Mouse (Mus musculus): ENCODE data around the gene Esr2. TPM values are rescaled to one million over a fixed set of nuclear protein-coding genes. Genes with fewer than 3 reads are reported as not detected.
"Not testable (repeated sequence)": the region's sequence is repeated elsewhere in the genome, so short reads cannot be mapped to it uniquely, and the experiment has no call there.

Esr2 gene
- 0.28 and 0.38 TPM in 2 replicates for polyA plus RNA-seq (2015; fragmentation: Nextera tagmentation; extraction: Ambion mirVana)

DNA sequence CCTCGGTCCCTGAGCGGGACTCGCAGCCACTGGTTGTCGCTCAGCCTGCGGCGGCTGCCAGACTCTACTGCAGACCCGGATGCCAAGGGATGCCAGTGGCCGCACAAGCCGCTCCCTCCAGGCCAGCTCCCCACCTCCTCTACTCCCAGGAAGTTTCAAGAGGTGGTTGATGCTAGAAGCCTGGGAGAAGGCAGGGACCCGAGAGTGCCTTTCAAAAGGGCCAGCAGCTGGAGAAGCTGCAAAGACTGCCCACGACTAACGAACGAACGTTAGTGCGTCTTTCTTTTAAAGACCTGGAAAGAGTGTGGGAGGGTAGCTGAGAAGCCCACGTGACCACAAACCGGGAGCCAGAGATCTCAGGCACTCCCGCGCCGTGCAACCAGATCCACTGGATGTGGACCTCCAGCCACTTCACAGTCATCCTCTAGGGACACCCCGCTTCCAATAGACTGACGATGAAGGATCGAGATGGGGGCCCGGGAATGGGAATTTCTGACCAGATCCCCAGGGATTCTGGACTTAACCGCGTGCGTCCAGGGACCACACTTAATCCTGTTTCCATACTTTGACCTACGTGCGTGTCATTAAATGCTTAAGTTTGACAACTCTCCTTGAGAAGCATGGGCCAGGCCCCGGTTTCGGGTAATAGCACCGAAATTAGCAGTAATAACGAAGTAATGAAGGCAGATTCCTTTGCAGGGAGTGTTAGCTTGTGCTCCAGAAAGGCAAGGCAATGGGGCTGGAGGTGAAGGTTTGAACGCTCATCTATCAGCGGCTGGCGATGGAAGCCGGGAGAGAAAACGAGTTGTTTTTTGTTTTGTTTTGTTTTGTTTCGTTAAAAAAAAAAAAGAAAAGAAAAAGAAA, at the start of gene Esr2:
Gene Esr2 (minus strand): TSS at position 260 of the 864 bp plus-strand sequence.
- peaks cover 14% of the 10 kb centered on the region for H3K27me3 ChIP-seq
- H3K4me1 ChIP-seq (replicated peaks) = peaks cover 9% of the 10 kb centered on the region
- H3K4me3 ChIP-seq = peak within 1 kb of the TSS; percentile 49
- no peaks in the 10 kb centered on the region for H3K9me3 ChIP-seq
- H3K4me2 ChIP-seq = peak within 1 kb of the TSS; percentile 97
- H3K27ac ChIP-seq = no peak within 1 kb of the TSS
- ATAC-seq (ENCODE audit: low FRiP score) = peak; percentile 69; the same call in 1 of the 2 replicates
- peak within 1 kb of the TSS; percentile 72 for H3K9ac ChIP-seq
- under 1% methylated on average over 39 of the region's 39 CpGs for WGBS
- H3K36me3 ChIP-seq = no peaks in the 10 kb centered on the region

DNA sequence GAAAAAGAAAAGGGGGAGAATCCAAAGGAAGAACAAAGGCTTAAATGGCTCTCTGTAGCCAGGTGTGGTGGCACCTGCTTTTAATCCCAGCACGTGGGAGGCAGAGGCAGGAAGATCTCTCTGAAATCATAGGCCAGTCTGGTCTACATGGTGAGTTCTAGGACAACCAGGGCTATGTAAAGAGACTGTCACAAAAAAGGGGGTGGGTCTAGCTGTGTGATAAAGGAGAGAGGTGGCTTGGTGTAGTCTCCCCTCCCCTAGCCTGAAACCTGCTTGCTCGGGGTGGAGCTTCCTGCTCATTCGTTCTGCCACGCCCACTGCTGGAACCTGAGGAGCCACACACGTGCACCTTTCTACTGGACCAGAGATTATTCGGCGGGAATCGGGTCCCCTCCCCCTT, 45.0 kb upstream of the Esr2 start:
- ATAC-seq (ENCODE audit: low FRiP score); H3K27me3 ChIP-seq; H3K9me3 ChIP-seq; H3K4me1 ChIP-seq (replicated peaks); H3K4me3 ChIP-seq; H3K4me2 ChIP-seq; H3K36me3 ChIP-seq; H3K9ac ChIP-seq; H3K27ac ChIP-seq: not testable (repeated sequence)
- WGBS = 62% methylated on average over 3 of the region's 8 CpGs

- Histone ChIP-seq H3K4me1 (replicated peaks) (no peaks in the 10 kb centered on the region), H3K4me3 (no peak overlapping the region), H3K9me3 (no peaks in the 10 kb centered on the region), H3K4me2 (no peak overlapping the region), H3K27me3 (no peaks in the 10 kb centered on the region), H3K9ac (no peak overlapping the region), H3K36me3 (no peaks in the 10 kb centered on the region), H3K27ac (no peak overlapping the region)
- ATAC-seq (ENCODE audit: low FRiP score) = no peak
- WGBS = 79% methylated on average over 11 of the region's 11 CpGs
These were observed 39.7 kb upstream of the Esr2 start for GRCm38 (mm10) chr12:76216716-76217115.

- no peaks in the 10 kb centered on the region for H3K9me3 ChIP-seq
- no peaks in the 10 kb centered on the region for H3K27me3 ChIP-seq
- WGBS = 22% methylated on average over 5 of the region's 5 CpGs
- no peak overlapping the region for H3K4me2 ChIP-seq
- H3K4me3 ChIP-seq = no peak overlapping the region
- no peaks in the 10 kb centered on the region for H3K4me1 ChIP-seq (replicated peaks)
- no peak overlapping the region for H3K9ac ChIP-seq
- no peaks in the 10 kb centered on the region for H3K36me3 ChIP-seq
- no peak overlapping the region for H3K27ac ChIP-seq
- ATAC-seq (ENCODE audit: low FRiP score) = no peak
These were observed 38.1 kb upstream of the Esr2 start for GRCm38 (mm10) chr12:76215121-76215520.

- ATAC-seq (ENCODE audit: low FRiP score) = no peak
- no peaks in the 10 kb centered on the region for H3K27me3 ChIP-seq
- no peak overlapping the region for H3K4me2 ChIP-seq
- no peaks in the 10 kb centered on the region for H3K4me1 ChIP-seq (replicated peaks)
- no peak overlapping the region for H3K9ac ChIP-seq
- H3K9me3 ChIP-seq = no peaks in the 10 kb centered on the region
- H3K4me3 ChIP-seq = no peak overlapping the region
- no peaks in the 10 kb centered on the region for H3K36me3 ChIP-seq
- 94% methylated on average over 5 of the region's 5 CpGs for WGBS
- no peak overlapping the region for H3K27ac ChIP-seq
These were observed 32.4 kb upstream of the Esr2 start for GRCm38 (mm10) chr12:76209429-76209974.

DNA sequence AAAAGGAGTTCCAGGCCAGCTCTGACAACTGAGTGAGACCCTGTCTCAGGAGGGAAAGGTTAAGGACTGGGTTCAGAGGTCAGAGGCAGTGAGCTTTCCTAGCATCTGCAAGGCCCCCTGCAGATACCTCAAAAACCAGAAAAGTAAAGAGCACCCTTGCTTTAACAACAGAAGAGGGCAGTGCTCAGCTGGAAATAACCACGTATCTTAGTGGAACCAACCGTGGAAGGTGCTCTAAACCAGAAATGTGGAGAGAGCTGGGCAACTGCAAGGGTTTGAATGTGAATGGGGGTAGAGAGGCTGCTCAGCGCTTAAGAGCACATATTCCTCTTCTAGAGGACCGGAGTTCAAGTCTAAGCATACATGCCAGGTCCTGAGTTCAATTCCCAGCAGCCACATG, 23.3 kb upstream of the Esr2 start:
- Histone ChIP-seq H3K9me3 (no peaks in the 10 kb centered on the region), H3K4me1 (replicated peaks) (peaks cover 16% of the 10 kb centered on the region), H3K4me3 (no peak overlapping the region), H3K36me3 (no peaks in the 10 kb centered on the region), H3K27me3 (0 out of 2 replicates have a peak, but pooled peaks cover 4% of the 10 kb centered on the region), H3K4me2 (no peak overlapping the region), H3K9ac (no peak overlapping the region), H3K27ac (no peak overlapping the region)
- 70% methylated on average over 4 of the region's 4 CpGs for WGBS
- no peak for ATAC-seq (ENCODE audit: low FRiP score)

DNA sequence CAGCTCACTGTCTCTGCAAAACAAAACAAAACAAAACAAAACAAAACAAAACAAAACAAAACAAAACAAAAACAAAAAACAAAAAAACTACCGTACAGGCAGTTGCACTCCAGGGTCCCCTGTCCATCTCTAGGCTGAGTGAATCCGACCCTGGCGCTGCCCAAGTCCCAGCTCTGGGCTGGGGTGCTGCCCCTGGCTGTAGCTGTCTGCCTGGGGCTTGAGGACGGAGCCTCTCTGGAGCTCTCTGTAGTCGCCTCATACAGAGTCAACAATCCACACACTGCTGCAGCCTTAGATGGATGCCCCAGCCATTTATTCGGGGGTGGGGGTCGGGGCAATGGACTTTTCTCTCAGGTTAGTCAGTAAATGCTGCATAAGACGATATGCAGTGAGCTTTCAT, 20.0 kb upstream of the Esr2 start:
- Histone ChIP-seq H3K4me1 (replicated peaks) (peaks cover 16% of the 10 kb centered on the region), H3K27ac (no peak overlapping the region), H3K9ac (peak overlapping the region; percentile 66; the same call in 1 of the 2 replicates), H3K9me3 (no peaks in the 10 kb centered on the region), H3K36me3 (no peaks in the 10 kb centered on the region), H3K4me2 (peak overlapping the region; percentile 97), H3K4me3 (peak overlapping the region; percentile 42; the same call in 1 of the 2 replicates), H3K27me3 (0 out of 2 replicates have a peak, but pooled peaks cover 7% of the 10 kb centered on the region)
- ATAC-seq (ENCODE audit: low FRiP score) = peak; percentile 45
- 35% methylated on average over 8 of the region's 8 CpGs for WGBS

- Histone ChIP-seq H3K27ac (no peak overlapping the region), H3K27me3 (0 out of 2 replicates have a peak, but pooled peaks cover 7% of the 10 kb centered on the region), H3K9me3 (no peaks in the 10 kb centered on the region), H3K9ac (peak overlapping the region; percentile 66; the same call in 1 of the 2 replicates), H3K36me3 (no peaks in the 10 kb centered on the region), H3K4me2 (peak overlapping the region; percentile 97), H3K4me3 (peak overlapping the region; percentile 42), H3K4me1 (replicated peaks) (peaks cover 16% of the 10 kb centered on the region)
- ATAC-seq (ENCODE audit: low FRiP score) = peak; percentile 82
- 8% methylated on average over 6 of the region's 6 CpGs for WGBS
These were observed 19.6 kb upstream of the Esr2 start for GRCm38 (mm10) chr12:76196709-76197054.

- Histone ChIP-seq H3K27ac (0 out of 2 replicates have a peak overlapping the region, but pooled peaks have one; percentile 36), H3K36me3 (no peaks in the 10 kb centered on the region), H3K4me1 (replicated peaks) (peaks cover 16% of the 10 kb centered on the region), H3K4me3 (peak overlapping the region; percentile 42), H3K9me3 (no peaks in the 10 kb centered on the region), H3K9ac (peak overlapping the region; percentile 66), H3K27me3 (0 out of 2 replicates have a peak, but pooled peaks cover 7% of the 10 kb centered on the region), H3K4me2 (peak overlapping the region; percentile 97)
- under 1% methylated on average over 22 of the region's 22 CpGs for WGBS
- ATAC-seq (ENCODE audit: low FRiP score) = peak; percentile 86
These were observed 19.1 kb upstream of the Esr2 start for GRCm38 (mm10) chr12:76195912-76196708.

GRCm38 (mm10) chr12:76194526-76194925, 17.5 kb upstream of the Esr2 start:
- ATAC-seq (ENCODE audit: low FRiP score) = no peak
- peaks cover 16% of the 10 kb centered on the region for H3K4me1 ChIP-seq (replicated peaks)
- 69% methylated on average over 3 of the region's 3 CpGs for WGBS

GRCm38 (mm10) chr12:76190940-76191339, 13.9 kb upstream of the Esr2 start:
- ATAC-seq (ENCODE audit: low FRiP score) = no peak
- Histone ChIP-seq H3K27ac (no peak overlapping the region), H3K9ac (no peak overlapping the region), H3K4me1 (replicated peaks) (peaks cover 5% of the 10 kb centered on the region), H3K4me3 (no peak overlapping the region), H3K36me3 (no peaks in the 10 kb centered on the region), H3K4me2 (no peak overlapping the region), H3K9me3 (no peaks in the 10 kb centered on the region), H3K27me3 (0 out of 2 replicates have a peak, but pooled peaks cover 7% of the 10 kb centered on the region)
- WGBS = 49% methylated on average over 11 of the region's 11 CpGs

More at GRCm38 (mm10) chr12:76194526-76194925, 17.5 kb upstream of the Esr2 start:
- H3K36me3 ChIP-seq = no peaks in the 10 kb centered on the region
- no peak overlapping the region for H3K4me3 ChIP-seq
- H3K27me3 ChIP-seq = 0 out of 2 replicates have a peak, but pooled peaks cover 7% of the 10 kb centered on the region
- H3K9ac ChIP-seq = no peak overlapping the region
- H3K27ac ChIP-seq = no peak overlapping the region
- H3K9me3 ChIP-seq = no peaks in the 10 kb centered on the region
- no peak overlapping the region for H3K4me2 ChIP-seq

- no peak for ATAC-seq (ENCODE audit: low FRiP score)
- Histone ChIP-seq H3K9ac (no peak overlapping the region), H3K4me2 (no peak overlapping the region), H3K4me1 (replicated peaks) (no peaks in the 10 kb centered on the region), H3K27ac (no peak overlapping the region), H3K4me3 (no peak overlapping the region), H3K9me3 (no peaks in the 10 kb centered on the region), H3K36me3 (no peaks in the 10 kb centered on the region), H3K27me3 (no peaks in the 10 kb centered on the region)
- WGBS = 48% methylated on average over 8 of the region's 8 CpGs
These were observed 10.8 kb upstream of the Esr2 start for GRCm38 (mm10) chr12:76187849-76188248.
